Mouse (Mus musculus): ENCODE data around the gene Scg5.

GRCm38 (mm10) chr2:113798605-113799004 is 30.3 kb downstream of the Scg5 start:
- TF ChIP-seq CTCF (IDR thresholded peaks at IDR 0.05) (no peak), EP300 (IDR thresholded peaks at IDR 0.05) (no peak)

Measured in lung, postnatal 0 days (tissue).